Mouse (Mus musculus) urinary bladder, adult 2 months (tissue): ENCODE measurements around the gene Chd8. TPM values are rescaled to one million over a fixed set of nuclear protein-coding genes. Genes with fewer than 3 reads are reported as not detected.

Experiments used
- DNase-seq: peaks from one replicate; pipeline ENCODE4 v3.0.0; 2022; ENCODE audit warnings: low spot score
- polyA plus RNA-seq: library from polyadenylated mRNA; depleted of rRNA; stranded (reverse); fragments of >200 nt; gene quantifications from 2 replicates; pipeline ENCODE4 v1.2.3, GENCODE M21; 2012; rRNA removed

Gene Chd8
- polyA plus RNA-seq, 1 experiment = 47.8 TPM

- no peak for DNase-seq
Measured at GRCm38 (mm10) chr14:52199412-52199811, 58.2 kb downstream of the Chd8 start.

GRCm38 (mm10) chr14:52198141-52198540 lies 59.4 kb downstream of the Chd8 start:
- no peak for DNase-seq

DNA sequence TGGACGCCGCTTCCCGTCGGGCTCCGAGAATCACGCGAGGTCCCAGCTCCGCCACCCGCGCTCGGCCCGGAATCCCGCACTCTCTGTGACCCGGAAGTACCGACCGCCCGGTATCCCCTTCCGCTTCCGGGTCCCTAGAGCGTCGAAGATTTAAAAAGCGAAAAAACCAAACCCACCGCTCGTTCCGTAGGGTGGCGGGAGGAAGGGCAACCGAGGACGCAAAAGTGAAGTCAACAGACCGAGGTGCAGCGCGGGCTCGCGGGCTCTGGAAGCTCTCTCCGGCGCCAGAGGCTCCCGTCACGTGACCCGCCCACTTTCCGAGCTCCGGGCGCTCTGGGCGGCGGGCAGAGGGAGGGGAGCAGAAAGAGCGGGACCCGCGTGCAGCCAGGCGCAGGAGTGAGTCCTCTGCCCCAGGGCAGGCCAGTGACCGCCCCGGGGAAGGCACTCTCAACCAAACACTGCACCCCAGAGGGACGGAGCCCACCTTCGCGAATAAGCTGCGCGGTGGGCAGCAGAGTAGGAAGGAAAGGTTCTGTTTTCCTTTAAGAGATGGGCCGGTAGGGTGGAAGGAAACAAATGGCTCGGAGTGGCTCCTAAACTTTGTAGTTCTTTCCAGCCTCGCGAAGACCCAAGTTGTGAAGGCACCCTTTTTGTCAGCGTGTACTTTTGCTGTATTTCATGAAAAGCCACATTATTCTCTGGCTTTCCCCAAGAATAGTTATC lies 60.3 kb downstream of the Chd8 start, which contains the start of gene Supt16:
TSS of gene Supt16 (minus strand) at position 261 of the 723 bp plus-strand sequence.
- peak; percentile 84 for DNase-seq

- no peak for DNase-seq
Measured at GRCm38 (mm10) chr14:52196230-52197155, 61.1 kb downstream of the Chd8 start.

DNA sequence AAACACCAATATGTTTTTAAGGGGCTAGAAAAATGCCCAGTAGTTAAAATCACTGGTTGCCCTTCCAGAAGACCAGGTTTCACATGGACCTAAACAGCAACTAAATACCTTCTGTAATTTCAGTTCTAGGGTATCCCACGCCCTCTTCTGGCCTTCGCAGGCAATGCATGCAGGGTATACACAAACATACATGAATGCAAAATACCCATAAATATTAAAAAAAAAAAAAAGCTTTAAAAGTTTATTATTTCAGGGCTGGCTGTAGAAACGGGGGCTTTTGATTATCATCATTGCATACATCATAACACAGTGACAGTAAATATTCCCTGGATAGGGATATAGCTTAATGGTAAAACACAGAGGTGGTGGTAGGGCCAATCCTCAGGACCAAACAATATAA lies 61.9 kb downstream of the Chd8 start:
- no peak for DNase-seq

DNA sequence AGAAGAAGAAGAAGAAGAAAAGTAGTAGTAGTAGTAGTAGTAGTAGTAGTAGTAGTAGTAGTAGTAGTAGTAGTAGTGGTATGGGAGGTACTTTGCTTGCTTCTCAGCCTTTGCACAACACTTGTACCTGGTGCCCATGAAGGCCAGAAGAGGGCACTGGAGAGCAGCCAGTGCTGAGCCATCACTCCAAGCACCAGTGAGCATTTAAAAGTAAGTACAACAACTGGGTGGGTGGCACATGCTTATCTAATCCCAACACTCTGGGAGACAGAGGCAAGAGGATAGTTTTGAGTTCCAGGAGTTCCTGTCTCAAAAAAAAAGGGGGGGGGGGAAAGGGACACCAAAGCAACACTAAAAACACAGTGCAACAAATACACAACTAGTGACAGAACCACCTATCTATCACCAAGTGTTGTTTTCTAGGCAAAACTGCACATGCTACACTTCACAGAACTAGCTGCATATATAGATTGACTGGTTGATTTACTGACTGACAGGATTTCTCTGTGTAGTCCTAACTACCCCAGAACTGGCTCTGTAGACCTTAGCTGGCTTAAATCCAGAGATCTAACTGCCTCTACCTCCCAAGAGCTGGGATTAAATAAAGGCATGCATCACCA lies 66.7 kb downstream of the Chd8 start:
- no peak for DNase-seq

GRCm38 (mm10) chr14:52189519-52189918 lies 68.1 kb downstream of the Chd8 start:
- no peak for DNase-seq

DNA sequence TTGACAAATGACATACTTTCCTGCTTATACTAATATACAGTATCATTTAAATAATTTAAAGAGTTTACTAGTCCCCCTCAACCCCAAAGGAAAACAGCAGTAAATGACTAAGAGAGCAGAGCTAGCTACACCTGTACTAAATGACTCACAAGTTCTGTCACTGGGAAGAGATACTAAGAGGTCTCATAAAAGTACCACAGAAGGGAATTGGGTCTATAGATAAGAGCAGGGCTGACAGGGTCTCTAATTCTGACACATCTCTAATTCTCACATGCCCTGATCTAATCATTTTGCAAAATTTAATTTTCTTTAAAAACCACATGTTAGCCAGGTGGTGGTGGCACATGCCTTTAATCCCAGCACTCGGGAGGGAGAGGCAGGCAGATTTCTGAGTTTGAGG lies 68.8 kb downstream of the Chd8 start:
- no peak for DNase-seq

GRCm38 (mm10) chr14:52166571-52166970 lies 91.0 kb downstream of the Chd8 start:
- no peak for DNase-seq

DNA sequence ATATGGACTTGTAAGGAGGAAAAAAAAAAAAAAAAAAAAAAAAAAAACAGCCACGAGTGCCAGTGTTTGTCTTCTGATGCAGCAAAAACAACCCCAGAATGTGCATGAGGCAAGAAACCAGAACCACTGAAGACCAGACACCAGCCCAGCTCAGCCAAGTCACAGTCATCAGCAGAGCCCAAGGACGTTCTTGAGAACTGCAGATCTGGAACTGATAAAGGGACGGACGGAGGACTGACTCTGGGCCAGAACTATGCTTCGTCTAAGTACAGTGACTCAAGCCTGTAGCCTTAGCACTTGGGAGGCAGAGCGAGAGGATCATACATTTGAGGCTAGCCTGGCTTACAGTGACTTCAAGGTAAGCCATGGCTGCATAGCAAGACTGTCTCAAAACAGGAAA lies 96.7 kb downstream of the Chd8 start:
- DNase-seq = no peak

DNA sequence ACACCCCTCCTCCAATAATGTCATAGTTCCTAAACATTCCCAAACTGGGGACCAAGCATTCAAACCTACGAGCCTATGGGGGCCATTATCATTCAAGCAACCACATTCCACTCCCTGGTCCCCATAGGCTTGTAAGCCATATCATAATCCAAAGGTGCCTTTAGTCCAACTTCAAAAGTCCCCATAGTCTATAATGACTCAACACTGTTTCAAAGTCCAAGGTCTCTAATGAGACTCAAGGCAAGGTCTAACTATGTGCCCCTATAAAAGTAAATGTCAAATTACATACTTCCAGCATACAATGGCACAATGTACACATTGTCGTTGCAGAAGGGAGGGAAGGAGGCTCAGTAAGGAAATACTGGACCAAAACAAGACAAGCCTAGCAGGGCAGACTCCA lies 102.6 kb downstream of the Chd8 start:
- no peak for DNase-seq

- no peak for DNase-seq
Measured at GRCm38 (mm10) chr14:52152613-52153012, 105.0 kb downstream of the Chd8 start.

GRCm38 (mm10) chr14:52152179-52152578 lies 105.4 kb downstream of the Chd8 start:
- DNase-seq = no peak

- DNase-seq = no peak
Measured at GRCm38 (mm10) chr14:52149888-52150287, 107.7 kb downstream of the Chd8 start.

Other genes starting within 250 kb of the Chd8 start
- 1.1 and 1.5 TPM in 2 replicates for gene Tmem253, start 242.1 kb downstream of the Chd8 start, polyA plus RNA-seq
- 105 and 107 TPM in 2 replicates for gene Zfp219, start 237.0 kb downstream of the Chd8 start, polyA plus RNA-seq
- not detected in 2 replicates for gene Olfr221, start 215.3 kb downstream of the Chd8 start, polyA plus RNA-seq
- gene Hnrnpc, start 153.8 kb downstream of the Chd8 start, polyA plus RNA-seq = 203 and 214 TPM in 2 replicates
- gene Rpgrip1, start 147.1 kb downstream of the Chd8 start, polyA plus RNA-seq = 1.8 and 2.5 TPM in 2 replicates
- 20.3 and 26.8 TPM in 2 replicates for gene Supt16, start 60.4 kb downstream of the Chd8 start, polyA plus RNA-seq
- 27.8 and 29.3 TPM in 2 replicates for gene Tox4, start 21.4 kb upstream of the Chd8 start, polyA plus RNA-seq
- 17.5 and 18.1 TPM in 2 replicates for gene Rab2b, start 21.8 kb upstream of the Chd8 start, polyA plus RNA-seq
- gene Mettl3, start 47.3 kb upstream of the Chd8 start, polyA plus RNA-seq = 32.9 and 36.4 TPM in 2 replicates
- 6.3 and 8.1 TPM in 2 replicates for gene Sall2, start 71.0 kb upstream of the Chd8 start, polyA plus RNA-seq
- not detected in 2 replicates for gene Olfr1513, start 98.6 kb upstream of the Chd8 start, polyA plus RNA-seq
- not detected in 2 replicates for gene Olfr1512, start 121.4 kb upstream of the Chd8 start, polyA plus RNA-seq
- gene Olfr1511, start 139.6 kb upstream of the Chd8 start, polyA plus RNA-seq = not detected in 2 replicates
- not detected in 2 replicates for gene Olfr1510, start 156.6 kb upstream of the Chd8 start, polyA plus RNA-seq
- gene Olfr1509, start 185.2 kb upstream of the Chd8 start, polyA plus RNA-seq = not detected in 2 replicates
- not detected in 2 replicates for gene Olfr1508, start 209.7 kb upstream of the Chd8 start, polyA plus RNA-seq
- gene Olfr1507, start 238.0 kb upstream of the Chd8 start, polyA plus RNA-seq = not detected in 2 replicates